24 mouse cellular contexts compared by ENCODE assay signal in the genomic region with DNA sequence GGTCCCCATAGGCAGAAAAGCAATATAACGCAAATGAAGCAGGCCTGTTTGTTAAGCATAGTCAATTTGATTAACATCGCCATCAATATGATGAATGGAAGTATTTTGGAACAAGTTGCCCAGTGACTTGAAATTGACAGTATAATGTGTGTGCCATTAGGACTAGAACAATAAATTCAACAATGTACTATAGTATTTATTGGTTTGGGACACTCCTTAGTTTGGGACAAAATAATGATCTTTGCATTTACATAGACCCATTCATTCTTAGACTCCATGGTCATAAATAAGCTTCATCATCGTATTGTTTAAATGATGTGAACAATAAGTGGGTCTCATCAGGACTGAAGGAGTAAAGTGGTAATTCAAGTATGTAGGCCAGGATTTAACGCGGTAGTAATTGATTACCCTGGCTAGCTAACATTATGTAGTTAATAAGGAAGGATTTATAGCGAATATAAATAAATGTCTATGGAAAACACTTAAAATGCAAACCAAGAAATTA.
"Had no signal": no experiment of that assay in that cellular context is flagged by ENCODE, and none has a peak within 500 bp of the region (broad histone marks: within the 10 kb centered on the region; RNA-seq: fewer than 3 reads in every experiment).

No protein-coding gene starts in this region.

- H3K9ac ChIP-seq: limb, embryonic 13.5 days; liver, embryonic 12.5 days; liver, embryonic 15.5 days; lung, embryonic 15.5 days had no signal

- H3K4me3 ChIP-seq: layer of hippocampus, adult 2 months; limb, embryonic 10.5 days; limb, embryonic 13.5 days; liver, embryonic 12.5 days; liver, embryonic 15.5 days; lung, embryonic 15.5 days; megakaryocyte, embryonic 14.5 days had no signal

- H3K9me3 ChIP-seq: limb, embryonic 10.5 days; limb, embryonic 13.5 days; liver, embryonic 12.5 days; liver, embryonic 15.5 days; lung, embryonic 15.5 days; megakaryocyte, embryonic 14.5 days had no signal

- H3K36me3 ChIP-seq: limb, embryonic 10.5 days; limb, embryonic 13.5 days; liver, embryonic 12.5 days; liver, embryonic 15.5 days; lung, embryonic 15.5 days had no signal

- H3K27ac ChIP-seq: kidney, postnatal 0 days; layer of hippocampus, adult 2 months; limb, embryonic 10.5 days; limb, embryonic 13.5 days; liver, embryonic 12.5 days; liver, embryonic 15.5 days; lung, embryonic 15.5 days; stomach, postnatal 0 days had no signal

- H3K4me2 ChIP-seq: limb, embryonic 13.5 days; liver, embryonic 12.5 days; liver, embryonic 15.5 days; lung, embryonic 15.5 days; midbrain, embryonic 11.5 days had no signal

- DNase-seq: kidney, adult 11 months; kidney, adult 8-10 months; kidney, postnatal 25 days; layer of hippocampus, adult 9-11 months; liver; lung, adult 18-20 months; lung, postnatal 10 days; lung, postnatal 36 days; right cerebral cortex, adult 18-20 months; right cerebral cortex, postnatal 14 days; right cerebral cortex, postnatal 4 days; thymus, adult 2 months; thymus, postnatal 14 days; thymus, postnatal 4 days had no signal

- H3K27me3 ChIP-seq: limb, embryonic 13.5 days; liver, embryonic 12.5 days; liver, embryonic 15.5 days; lung, embryonic 15.5 days; megakaryocyte, embryonic 14.5 days had no signal

- H3K4me1 ChIP-seq: limb, embryonic 10.5 days; limb, embryonic 13.5 days; liver, embryonic 12.5 days; liver, embryonic 15.5 days; lung, embryonic 15.5 days; megakaryocyte, embryonic 14.5 days had no signal

- ATAC-seq: liver, embryonic 12.5 days had no signal
